Mouse (Mus musculus) cortical plate, adult 2 months (tissue): ENCODE results near the gene Zcchc2. TPM values are rescaled to one million over a fixed set of nuclear protein-coding genes. Genes with fewer than 3 reads are reported as not detected.

Experiments used
- H3K27ac ChIP-seq: fragments of 200-500 bp; 2 replicates; pipeline ENCODE4 v1.5.1; 2012; ENCODE audit warnings: low read length, control low read depth, inconsistent platforms; ENCODE audit not compliant: insufficient read depth
- H3K4me1 ChIP-seq: fragments of 200-500 bp; 2 replicates; pipeline ENCODE4 v1.6.1; 2011; ENCODE audit warnings: low read length; ENCODE audit not compliant: control insufficient read depth, insufficient read depth
- H3K4me3 ChIP-seq: fragments of 200-500 bp; 2 replicates; pipeline ENCODE4 v1.5.1; 2011; ENCODE audit warnings: mild to moderate bottlenecking, low read length, control low read depth; ENCODE audit not compliant: insufficient read depth
- CTCF ChIP-seq: fragments of 200-500 bp; IDR thresholded peaks from 2 replicates; pipeline ENCODE4 v1.5.1; 2011; ENCODE audit warnings: mild to moderate bottlenecking, control low read depth, low read length; ENCODE audit not compliant: insufficient read depth; ENCODE audit errors: extremely low read depth
- POLR2A ChIP-seq: fragments of 200-500 bp; IDR thresholded peaks from 2 replicates; pipeline ENCODE4 v1.6.1; 2011; ENCODE audit warnings: mild to moderate bottlenecking, low read length, control low read depth; ENCODE audit not compliant: insufficient read depth; ENCODE audit errors: extremely low read depth
- polyA plus RNA-seq: library from polyadenylated mRNA; depleted of rRNA; stranded (reverse); fragments of >200 nt; gene quantifications from 2 replicates; pipeline ENCODE4 v1.2.3, GENCODE M21; 2012

Gene Zcchc2
- polyA plus RNA-seq, 1 experiment = 19.6 TPM

DNA sequence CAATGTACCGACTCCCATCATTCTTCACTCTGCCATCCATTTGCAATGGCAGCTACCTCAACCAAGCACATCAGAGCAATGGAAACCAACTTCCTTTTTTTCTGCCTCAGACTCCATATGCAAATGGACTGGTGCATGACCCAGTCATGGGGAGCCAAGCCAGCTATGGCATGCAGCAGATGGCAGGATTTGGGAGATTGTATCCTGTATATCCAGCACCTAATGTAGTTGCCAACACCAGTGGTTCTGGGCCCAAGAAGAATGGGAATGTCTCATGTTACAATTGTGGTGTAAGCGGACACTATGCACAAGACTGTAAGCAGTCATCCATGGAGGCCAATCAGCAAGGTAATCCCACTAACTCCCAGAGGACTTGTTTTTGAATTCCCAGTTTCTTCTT is 40.7 kb downstream of the Zcchc2 start:
- no peaks in the 10 kb centered on the region for H3K4me1 ChIP-seq
- no peak overlapping the region for H3K27ac ChIP-seq
- TF ChIP-seq CTCF (no peak), POLR2A (no peak)
- H3K4me3 ChIP-seq = no peak overlapping the region

GRCm38 (mm10) chr1:106031908-106032307 is 41.7 kb downstream of the Zcchc2 start:
- TF ChIP-seq CTCF (no peak), POLR2A (no peak)
- Histone ChIP-seq H3K4me1 (no peaks in the 10 kb centered on the region), H3K27ac (no peak overlapping the region), H3K4me3 (no peak overlapping the region)

- Histone ChIP-seq H3K4me3 (no peak overlapping the region), H3K27ac (no peak overlapping the region), H3K4me1 (peaks cover 2% of the 10 kb centered on the region)
- TF ChIP-seq POLR2A = no peak
- TF ChIP-seq CTCF = no peak
Observed at GRCm38 (mm10) chr1:106034776-106035175, 44.6 kb downstream of the Zcchc2 start.

DNA sequence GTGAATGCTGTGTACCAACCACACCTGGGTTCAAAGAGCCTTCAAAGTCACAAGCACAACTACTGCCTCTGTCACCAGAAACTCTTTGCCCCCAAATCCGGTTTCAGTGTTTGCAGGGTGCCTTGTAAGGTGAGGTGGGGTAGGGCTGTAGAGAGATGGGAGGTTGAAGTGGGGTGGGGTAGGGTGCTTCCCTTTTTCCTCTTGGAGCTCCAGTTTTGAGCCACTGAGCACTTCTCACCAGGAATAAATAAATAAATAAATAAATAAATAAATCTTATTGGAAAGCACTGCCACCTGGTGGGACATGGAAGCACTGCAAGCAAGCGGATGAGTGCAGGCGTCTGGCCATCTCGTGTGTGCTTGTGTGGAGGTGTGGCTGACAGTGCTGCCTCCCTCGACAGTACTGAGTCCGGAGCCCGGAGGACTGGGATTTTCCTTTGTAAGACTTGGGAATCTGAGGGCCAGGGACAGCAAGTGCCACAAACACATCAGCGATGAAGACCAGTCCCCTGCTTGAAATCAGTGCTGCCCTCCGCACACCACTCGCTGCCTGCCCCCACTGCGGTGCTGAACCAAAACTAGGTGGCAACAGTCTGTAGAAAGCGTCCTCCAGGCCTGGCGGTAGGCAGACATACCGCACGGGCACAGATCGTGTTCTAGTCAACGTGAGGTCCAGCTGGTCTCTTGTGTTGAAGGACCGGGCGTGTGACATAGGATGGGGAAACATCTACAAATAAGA is 46.8 kb downstream of the Zcchc2 start:
- peak; percentile 78 for TF ChIP-seq CTCF
- no peak for TF ChIP-seq POLR2A
- H3K4me3 ChIP-seq = no peak overlapping the region
- no peak overlapping the region for H3K27ac ChIP-seq
- H3K4me1 ChIP-seq = peaks cover 2% of the 10 kb centered on the region

DNA sequence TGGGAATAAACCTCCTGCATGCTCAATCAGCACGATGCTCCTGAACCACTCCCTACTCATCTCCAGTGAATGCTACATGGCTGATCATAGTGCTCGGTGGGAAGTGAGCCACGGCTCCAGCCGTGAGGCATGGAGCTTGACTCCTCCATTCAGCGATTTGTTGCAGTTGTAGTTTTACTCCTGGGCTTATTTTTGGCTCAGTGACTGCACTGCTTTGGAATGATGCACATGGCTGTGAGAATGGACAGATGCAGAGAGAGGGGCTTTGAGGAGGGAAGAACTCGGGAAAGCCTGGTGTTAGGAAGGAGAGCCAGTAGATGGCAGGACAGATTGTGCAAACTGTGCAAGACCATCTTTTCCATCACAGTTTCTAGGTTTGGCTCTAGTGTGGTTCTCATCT is 49.1 kb downstream of the Zcchc2 start:
- Histone ChIP-seq H3K4me1 (peaks cover 2% of the 10 kb centered on the region), H3K27ac (no peak overlapping the region), H3K4me3 (no peak overlapping the region)
- TF ChIP-seq POLR2A = no peak
- TF ChIP-seq CTCF = peak; percentile 40

- Histone ChIP-seq H3K4me3 (no peak overlapping the region), H3K27ac (no peak overlapping the region), H3K4me1 (peaks cover 2% of the 10 kb centered on the region)
- TF ChIP-seq POLR2A (no peak), CTCF (no peak)
Observed at GRCm38 (mm10) chr1:106040271-106040670, 50.1 kb downstream of the Zcchc2 start.

- no peak overlapping the region for H3K4me3 ChIP-seq
- TF ChIP-seq CTCF = no peak
- no peak for TF ChIP-seq POLR2A
- no peak overlapping the region for H3K27ac ChIP-seq
- peaks cover 2% of the 10 kb centered on the region for H3K4me1 ChIP-seq
Observed at GRCm38 (mm10) chr1:106042221-106042620, 52.0 kb downstream of the Zcchc2 start.

GRCm38 (mm10) chr1:106043053-106043820 is 53.0 kb downstream of the Zcchc2 start:
- TF ChIP-seq CTCF (no peak), POLR2A (no peak)
- Histone ChIP-seq H3K4me3 (no peak overlapping the region), H3K27ac (no peak overlapping the region), H3K4me1 (peaks cover 2% of the 10 kb centered on the region)

- Histone ChIP-seq H3K4me1 (no peaks in the 10 kb centered on the region), H3K4me3 (no peak overlapping the region), H3K27ac (no peak overlapping the region)
- TF ChIP-seq CTCF = no peak
- no peak for TF ChIP-seq POLR2A
Observed at GRCm38 (mm10) chr1:106049036-106049435, 58.8 kb downstream of the Zcchc2 start.

DNA sequence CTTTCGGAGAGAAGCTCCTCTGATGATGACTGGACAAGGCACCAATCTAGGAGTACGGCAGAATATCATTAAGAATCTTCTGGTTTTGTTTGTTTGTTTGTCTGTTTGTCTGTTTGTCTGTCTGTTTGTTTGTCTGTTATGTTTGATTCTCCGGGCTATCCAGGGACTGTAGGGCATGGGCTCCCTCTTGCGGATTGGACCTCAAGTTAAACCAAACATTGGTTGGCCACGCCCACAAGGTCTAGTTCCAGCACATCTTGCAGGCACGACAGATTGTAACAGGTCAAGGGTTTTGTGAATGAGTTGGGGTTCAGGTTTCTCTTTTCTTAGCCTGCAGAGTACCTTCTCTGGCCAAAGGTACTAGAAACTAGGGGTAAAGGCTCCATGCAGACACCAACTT is 64.8 kb downstream of the Zcchc2 start:
- TF ChIP-seq CTCF = no peak
- TF ChIP-seq POLR2A = no peak
- H3K4me1 ChIP-seq = no peaks in the 10 kb centered on the region
- H3K4me3 ChIP-seq = no peak overlapping the region
- no peak overlapping the region for H3K27ac ChIP-seq
